Mouse (Mus musculus): ENCODE measurements around the gene A530084C06Rik.

A530084C06Rik gene

DNA sequence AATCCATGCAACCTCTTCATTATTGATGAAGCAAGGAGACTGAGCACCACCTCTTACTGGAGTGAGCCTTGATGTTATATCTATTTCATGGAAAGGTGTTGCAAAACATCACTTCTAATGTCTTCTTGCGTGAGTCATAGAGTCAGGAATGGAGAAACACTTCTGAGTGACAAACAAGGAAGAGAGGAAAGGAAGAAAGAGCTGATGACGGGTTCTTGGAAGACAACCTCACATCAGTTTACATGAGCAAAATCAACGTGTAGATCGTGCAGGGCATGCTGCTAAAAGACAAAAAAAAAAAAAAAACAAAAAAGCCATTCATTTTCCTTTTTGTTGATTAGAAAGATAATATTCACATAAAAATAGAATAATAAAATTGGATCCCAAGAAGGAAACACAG is 24.4 kb downstream of the A530084C06Rik start:
- DNase-seq: no peak

DNA sequence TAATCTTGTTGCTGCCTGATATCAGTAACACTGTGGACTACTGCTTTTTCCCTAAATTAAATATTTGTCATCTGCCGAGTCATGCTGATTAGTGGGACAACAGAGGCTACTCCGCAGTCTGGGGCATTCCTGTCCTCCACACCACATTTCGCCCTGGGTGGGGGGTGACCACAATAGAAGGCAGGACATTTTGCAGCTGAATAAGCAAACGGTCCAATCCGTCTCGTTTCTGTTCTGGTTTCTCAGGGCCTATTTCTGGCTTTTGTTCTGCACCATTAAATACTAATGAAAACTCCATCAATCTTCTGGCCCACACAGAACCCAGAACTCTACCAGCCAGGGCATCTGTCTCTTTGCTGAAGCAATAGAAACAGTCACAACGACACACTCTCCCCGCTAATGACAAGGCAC is 27.5 kb downstream of the A530084C06Rik start:
- DNase-seq: no peak

DNA sequence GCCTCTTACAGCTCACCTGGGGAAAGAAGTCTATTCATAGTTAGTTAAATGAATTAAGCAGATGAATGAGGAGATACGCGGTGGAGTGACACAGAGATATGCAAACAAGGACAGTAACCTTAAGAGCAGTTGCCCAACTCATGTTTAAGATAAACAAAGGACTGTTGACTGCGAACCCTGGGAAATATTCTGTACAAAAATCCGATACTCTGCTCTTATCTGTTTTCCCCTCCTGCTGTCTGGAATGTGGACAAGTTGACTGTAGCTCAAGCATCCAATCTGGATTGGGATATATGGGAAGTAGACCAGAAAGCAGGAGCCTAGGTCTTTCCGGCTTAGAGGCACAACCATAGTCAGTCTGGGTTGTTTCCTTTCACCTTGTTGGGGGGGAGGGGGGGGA is 27.9 kb downstream of the A530084C06Rik start:
- DNase-seq: no peak

GRCm38 (mm10) chr13:31524976-31525375 is 34.2 kb downstream of the A530084C06Rik start:
- no peak for DNase-seq

DNA sequence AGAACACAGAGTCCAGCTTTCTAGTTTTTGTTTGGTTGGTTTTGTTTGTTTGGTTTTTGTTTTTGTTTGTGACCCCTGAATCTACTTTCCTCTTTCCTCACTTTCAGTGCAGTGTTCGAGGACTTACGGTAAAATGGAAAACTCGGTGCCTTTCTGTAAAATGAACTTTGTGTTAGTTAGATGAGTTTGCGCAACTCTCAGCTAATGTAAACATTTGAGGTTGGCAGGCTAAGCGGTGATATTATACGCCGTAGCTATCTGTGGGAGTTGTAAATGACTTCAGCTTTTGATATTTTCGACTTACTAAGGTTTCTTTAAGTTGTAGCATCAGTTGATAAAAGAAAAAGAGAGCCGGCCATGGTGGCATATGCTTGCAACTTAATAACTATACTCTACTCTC is 40.2 kb downstream of the A530084C06Rik start:
- DNase-seq: no peak

GRCm38 (mm10) chr13:31518411-31518886 is 40.7 kb downstream of the A530084C06Rik start:
- peak; percentile 65 for DNase-seq

DNA sequence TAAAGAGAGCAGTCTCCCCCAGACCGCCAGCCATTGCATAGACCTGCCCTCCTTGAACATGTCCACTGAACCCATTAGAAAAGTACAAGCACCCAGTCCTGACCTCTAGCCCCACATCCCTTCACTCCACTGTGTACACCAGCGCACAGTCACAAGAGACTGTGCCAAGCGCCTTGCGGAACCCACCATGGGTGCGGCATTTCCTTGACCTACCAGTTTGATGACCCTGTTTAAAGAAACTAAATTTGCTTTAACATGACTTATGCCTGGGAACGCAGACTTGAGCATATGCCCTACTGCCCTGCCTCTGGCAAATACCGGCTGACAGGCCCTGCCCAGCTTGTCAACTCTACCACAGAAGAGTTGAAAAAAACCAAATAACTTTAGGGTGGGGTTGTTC is 43.9 kb downstream of the A530084C06Rik start:
- DNase-seq: no peak

- no peak for DNase-seq
Observed at GRCm38 (mm10) chr13:31506494-31507167, 52.5 kb downstream of the A530084C06Rik start.

Measured in kidney, adult 11 months (tissue).